Mouse (Mus musculus) CD4-positive helper T cell, adult 2 months (primary cell): ENCODE results near the gene Hist1h2bf.
"Not testable (repeated sequence)": the region's sequence is repeated elsewhere in the genome, so short reads cannot be mapped to it uniquely, and the experiment has no call there.

Experiments
- DNase-seq: peaks from one replicate; pipeline ENCODE4 v3.0.0-alpha.2; 2012; ENCODE audit warnings: low read depth, missing footprints, low spot score

The Hist1h2bf gene

GRCm38 (mm10) chr13:23543965-23544786 lies 29.8 kb downstream of the Hist1h2bf start, which contains the start of gene Hist1h3f:
Gene Hist1h3f (plus strand): TSS chr13:23544052.
- peak; percentile 95 for DNase-seq

DNA sequence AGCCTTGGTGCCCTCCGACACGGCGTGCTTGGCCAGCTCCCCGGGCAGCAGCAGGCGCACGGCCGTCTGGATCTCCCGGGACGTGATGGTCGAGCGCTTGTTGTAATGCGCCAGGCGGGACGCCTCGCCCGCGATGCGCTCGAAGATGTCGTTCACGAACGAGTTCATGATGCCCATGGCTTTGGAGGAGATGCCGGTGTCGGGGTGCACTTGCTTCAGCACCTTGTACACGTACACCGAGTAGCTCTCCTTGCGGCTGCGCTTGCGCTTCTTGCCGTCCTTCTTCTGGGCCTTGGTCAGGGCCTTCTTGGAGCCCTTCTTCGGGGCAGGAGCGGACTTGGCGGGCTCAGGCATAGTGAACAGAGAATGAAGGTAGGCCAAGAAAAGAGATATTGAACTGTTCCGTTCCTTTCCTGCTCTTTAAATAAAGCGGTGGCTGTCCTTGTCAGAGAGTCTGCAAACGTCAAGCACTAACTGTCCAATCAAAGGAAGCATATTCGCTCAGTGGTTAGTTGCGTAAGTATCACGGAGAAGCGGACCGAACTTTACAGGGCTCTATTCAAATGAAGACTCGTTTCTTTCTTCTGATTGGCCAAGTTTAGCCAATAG lies 30.9 kb downstream of the Hist1h2bf start, which contains the start of gene Hist1h2bh:
TSS of gene Hist1h2bh (minus strand) at position 394 of the 609 bp plus-strand sequence.
- DNase-seq, result peak; percentile 95

- peak; percentile 22 for DNase-seq
Observed at GRCm38 (mm10) chr13:23542225-23542980, 31.6 kb downstream of the Hist1h2bf start.

DNA sequence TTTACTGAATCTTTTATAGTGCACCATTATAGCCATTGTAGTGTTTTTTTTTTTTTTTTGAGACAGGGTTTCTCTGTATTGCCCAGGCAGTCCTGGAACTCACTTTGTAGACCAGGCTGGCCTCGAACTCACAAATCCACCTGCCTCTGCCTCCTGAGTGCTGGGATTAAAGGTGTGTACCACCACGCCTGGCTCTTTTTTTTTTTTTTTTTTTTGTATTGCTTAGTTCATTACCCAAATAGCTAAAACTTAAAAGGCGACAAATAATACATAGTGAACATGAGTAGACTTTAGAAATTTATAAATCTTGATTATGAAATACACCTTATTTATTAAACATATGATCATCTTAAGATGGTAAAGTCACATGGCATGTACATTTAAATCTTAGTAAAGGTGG lies 32.5 kb downstream of the Hist1h2bf start:
- no peak for DNase-seq

GRCm38 (mm10) chr13:23539821-23540220 lies 34.2 kb downstream of the Hist1h2bf start:
- not testable (repeated sequence) for DNase-seq

DNA sequence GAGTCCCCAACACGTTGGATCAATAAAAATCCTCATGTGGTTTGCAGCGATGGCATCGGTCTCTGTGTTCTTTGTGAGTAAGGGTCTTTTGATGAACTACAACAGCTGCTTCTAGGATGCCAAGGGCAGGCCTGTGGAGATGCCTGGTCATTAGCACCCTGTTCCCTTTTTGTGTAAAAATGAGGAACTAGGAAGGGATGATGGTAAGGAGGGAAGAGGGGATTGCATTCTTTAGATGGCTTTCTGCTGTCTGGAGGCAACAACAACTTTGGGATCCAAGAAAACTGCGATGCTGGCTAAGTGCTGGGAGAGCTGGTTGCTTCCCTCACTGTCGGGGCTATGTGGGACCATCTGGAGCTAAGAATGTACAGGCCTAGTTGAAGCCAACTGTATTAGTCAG lies 35.7 kb downstream of the Hist1h2bf start:
- no peak for DNase-seq

DNA sequence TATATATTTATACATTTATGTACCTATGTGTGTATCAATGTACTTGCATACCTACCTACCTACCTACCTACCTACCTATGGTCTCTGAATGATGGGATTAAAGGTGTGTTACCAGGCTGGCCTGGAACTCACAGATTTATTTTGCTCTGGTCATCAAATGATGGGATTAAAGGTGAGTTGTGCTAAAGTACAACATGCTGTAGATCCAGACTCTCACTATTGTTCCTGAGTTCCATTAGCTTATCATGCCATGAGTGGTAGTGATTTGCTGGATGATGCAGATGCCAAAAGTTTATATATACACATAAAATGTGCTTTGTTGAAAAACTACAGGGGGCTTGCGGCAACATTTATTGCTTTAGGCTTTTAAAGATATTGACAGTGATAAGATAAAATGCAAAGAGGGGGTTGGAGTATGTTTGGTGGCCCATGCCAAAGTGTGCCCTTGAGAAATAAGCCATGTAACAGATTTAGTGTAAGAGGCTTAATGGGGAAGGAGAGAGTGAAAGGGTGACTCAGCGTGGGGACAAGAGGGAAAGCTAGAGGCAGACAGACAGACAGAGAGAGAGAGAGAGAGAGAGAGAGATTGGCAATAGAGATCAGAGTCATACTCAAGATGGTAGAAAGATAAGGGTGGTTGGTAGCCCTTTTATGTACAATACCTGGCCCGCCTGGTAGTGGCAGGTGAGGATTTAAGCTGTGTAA lies 36.8 kb downstream of the Hist1h2bf start:
- DNase-seq, result no peak

GRCm38 (mm10) chr13:23536076-23536822 lies 37.7 kb downstream of the Hist1h2bf start:
- DNase-seq, result no peak

DNA sequence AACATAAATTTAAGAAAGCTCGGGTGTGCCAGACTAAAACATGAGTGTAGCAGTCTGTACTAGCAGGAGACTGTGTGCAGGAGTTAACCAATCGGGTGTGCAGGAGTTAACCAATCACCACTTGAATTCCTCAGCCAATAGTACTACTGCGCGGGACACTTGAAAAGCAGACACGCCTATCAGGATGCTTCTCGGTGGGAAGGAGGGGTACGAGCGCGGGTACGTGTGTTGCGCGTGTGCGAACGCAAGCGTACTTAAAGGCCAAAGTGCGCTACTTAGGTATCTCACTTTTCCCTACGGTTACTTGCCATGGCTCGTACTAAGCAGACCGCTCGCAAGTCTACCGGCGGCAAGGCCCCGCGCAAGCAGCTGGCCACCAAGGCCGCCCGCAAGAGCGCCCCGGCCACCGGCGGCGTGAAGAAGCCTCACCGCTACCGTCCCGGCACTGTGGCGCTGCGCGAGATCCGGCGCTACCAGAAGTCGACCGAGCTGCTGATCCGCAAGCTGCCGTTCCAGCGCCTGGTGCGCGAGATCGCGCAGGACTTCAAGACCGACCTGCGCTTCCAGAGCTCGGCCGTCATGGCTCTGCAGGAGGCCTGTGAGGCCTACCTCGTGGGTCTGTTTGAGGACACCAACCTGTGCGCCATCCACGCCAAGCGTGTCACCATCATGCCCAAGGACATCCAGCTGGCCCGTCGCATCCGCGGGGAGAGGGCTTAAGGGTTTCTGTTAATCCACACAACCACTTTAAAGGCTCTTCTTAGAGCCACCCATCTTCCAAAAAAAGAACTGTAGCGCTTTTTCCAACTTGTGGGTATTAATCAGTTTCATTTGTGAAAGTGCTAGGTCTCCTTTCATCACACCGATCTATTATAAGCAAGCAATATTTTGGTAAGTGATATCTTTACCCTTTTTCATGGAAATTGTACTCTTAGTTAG lies 38.6 kb downstream of the Hist1h2bf start, which contains the start of gene Hist1h3g:
TSS of gene Hist1h3g (plus strand) at position 286 of the 939 bp plus-strand sequence.
- DNase-seq, result peak; percentile 91

DNA sequence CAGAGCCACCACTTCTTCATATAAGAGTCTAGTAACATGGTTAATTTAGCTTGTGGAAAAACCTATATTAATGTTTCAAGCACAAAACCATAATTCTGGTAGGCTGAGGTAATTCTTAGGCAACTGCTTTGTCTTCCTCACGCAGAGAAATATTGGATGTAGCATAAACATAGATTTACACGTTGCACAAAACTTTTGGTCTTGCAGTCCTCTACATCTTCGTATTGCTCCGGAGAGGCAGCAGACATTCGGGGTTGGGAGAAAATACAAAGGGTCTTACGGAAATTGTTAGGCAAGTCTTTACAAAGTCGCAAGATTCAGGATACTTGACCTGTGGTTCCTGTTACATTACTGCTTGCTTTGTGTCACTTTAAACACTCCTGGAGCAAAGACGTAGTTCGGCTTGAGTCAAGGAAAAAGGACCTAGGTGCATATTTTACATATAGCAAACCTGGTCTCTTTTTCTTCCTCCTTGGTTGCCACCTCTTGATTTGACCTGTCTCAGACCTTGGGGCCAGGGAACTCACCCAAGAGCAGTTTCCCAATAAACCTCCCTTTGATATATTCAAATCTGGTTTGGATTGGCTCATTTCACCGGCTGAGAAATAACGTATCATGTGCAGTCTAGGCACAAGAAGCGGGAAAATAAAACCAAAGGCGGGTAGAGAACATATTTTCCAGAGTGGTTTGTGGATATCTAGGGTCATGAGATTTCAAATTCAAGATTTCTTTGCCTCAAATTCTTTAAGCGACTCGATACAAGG lies 39.4 kb downstream of the Hist1h2bf start:
- no peak for DNase-seq

GRCm38 (mm10) chr13:23533560-23534367 lies 40.2 kb downstream of the Hist1h2bf start, which contains the start of gene Hist1h2af:
Gene Hist1h2af (plus strand): TSS chr13:23533906.
- peak; percentile 80 for DNase-seq

GRCm38 (mm10) chr13:23532262-23533075 lies 41.5 kb downstream of the Hist1h2bf start:
- peak; percentile 20 for DNase-seq

DNA sequence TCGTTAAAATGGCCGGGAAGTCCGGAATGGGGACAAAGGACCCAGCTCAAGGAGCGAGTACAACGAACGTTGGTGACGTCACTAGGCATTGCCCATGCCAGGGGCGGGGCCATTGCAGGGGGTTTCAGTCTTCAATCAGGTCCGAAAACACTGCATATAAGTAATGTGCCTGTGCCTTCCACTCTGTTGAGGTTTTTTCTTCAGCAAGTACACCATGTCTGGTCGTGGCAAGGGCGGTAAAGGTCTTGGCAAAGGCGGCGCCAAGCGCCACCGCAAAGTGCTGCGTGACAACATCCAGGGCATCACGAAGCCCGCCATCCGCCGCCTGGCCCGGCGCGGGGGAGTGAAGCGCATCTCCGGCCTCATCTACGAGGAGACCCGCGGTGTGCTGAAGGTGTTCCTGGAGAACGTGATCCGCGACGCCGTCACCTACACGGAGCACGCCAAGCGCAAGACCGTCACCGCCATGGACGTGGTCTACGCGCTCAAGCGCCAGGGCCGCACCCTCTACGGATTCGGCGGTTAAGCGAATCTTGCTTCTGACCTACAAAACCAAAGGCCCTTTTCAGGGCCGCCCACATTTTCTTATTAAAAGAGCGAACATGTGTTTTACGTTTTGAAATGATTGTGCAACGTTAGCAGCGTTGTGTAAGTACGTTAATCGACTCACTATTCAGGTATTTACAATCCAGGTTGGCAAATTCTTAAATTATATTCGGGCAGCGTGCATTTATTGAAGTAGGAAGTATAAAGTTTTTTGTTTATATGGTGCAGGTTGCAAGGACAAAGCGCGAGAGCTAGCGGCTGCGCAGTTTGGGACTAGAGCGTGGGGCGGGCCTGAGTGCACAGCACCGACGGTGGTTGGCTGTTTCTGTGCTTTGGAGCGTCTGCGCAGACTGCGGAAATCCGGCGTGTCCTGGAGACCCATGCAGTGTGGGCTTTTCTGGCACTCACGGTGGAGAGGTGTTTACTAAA lies 42.8 kb downstream of the Hist1h2bf start, which contains the start of gene Hist1h4h:
TSS of gene Hist1h4h (plus strand) at position 150 of the 975 bp plus-strand sequence.
- peak; percentile 96 for DNase-seq

DNA sequence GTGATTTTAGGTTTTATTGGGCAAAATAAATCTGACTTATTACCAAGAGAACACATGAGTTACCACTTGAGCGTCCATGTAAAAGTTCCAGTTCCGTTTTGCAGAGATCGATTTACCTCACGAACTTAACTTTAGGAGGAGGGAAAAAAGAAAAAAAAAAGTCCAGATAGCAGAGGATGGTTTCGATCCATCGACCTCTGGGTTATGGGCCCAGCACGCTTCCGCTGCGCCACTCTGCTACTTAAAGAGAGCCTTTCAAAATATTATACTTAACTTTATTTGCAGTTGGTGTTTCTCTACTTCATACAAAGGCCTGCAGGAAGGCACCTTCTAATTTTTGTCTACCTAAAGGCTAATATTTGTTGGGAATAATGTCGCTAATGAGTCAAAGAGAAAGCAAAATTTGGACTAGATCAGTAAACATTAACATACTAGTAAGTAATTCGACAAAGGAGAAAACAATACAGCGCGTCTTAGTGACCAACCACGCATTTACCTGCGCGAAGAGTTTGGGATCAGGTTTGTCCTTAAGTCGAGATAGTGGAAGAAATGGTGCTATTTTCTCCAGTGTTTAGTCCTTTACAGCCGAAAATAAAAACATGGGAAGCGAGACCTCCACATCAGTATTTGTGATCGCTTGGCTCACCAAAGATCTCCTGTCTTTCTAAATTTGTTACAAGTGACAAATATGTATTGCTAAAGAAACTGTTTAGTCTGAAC lies 43.7 kb downstream of the Hist1h2bf start:
- DNase-seq, result peak; percentile 86
